Comparison of ENCODE assay signal across 17 mouse cellular contexts in genomic region chr4:100372806-100373205, GRCm38 (mm10).
DNase-seq lines count a peak whose midpoint lies in the region; ATAC-seq and TF ChIP-seq lines count a peak whose summit lies in the region.
"Had no signal": no experiment of that assay in that cellular context is flagged by ENCODE, and none has a peak within 500 bp of the region (broad histone marks: within the 10 kb centered on the region; RNA-seq: fewer than 3 reads in every experiment).

No protein-coding gene starts in this region.

- H3K27ac ChIP-seq in gastrocnemius, adult 2 months: no peak overlapping the region
- H3K27ac ChIP-seq: embryonic facial prominence, embryonic 15.5 days; heart, embryonic 13.5 days; intestine, embryonic 15.5 days; left cerebral cortex, adult 2 months had no signal

- TF ChIP-seq CTCF in gastrocnemius, adult 2 months (IDR thresholded peaks at IDR 0.05): no peak

- intact Hi-C loops in left cerebral cortex, postnatal 4 days (cut with DNase I): no loop called here
- intact Hi-C loops in gastrocnemius, adult 2 months (cut with DNase I): no loop called here

- ATAC-seq in cerebellum, adult (ENCODE audit: insufficient number of reproducible peaks, low FRiP score, low TSS enrichment): peak; percentile 72
- ATAC-seq: intestine, embryonic 15.5 days; liver, postnatal 0 days had no signal

- H3K4me3 ChIP-seq in gastrocnemius, adult 2 months: no peak overlapping the region
- H3K4me3 ChIP-seq: embryonic facial prominence, embryonic 15.5 days; heart, embryonic 13.5 days; intestine, embryonic 15.5 days; left cerebral cortex, adult 2 months had no signal

- no peak for DNase-seq in cerebellum, postnatal 4 days (ENCODE audit: low spot score in 2 of 2)
- DNase-seq in left cerebral cortex, postnatal 4 days: peak; percentile 40
- DNase-seq in left cerebral cortex, adult 8-10 months (ENCODE audit: low spot score in 2 of 2): no peak
- DNase-seq in brain, embryonic 18.5 days (ENCODE audit: low read depth, low spot score): peak; percentile 28
- DNase-seq in cerebellum, postnatal 14 days: peak; percentile 40 to 64
- no peak for DNase-seq in adrenal gland, adult 8-10 months
- DNase-seq in gastrocnemius, adult 2 months: no peak
- DNase-seq: adrenal gland, postnatal 25 days; heart, postnatal 4 days; liver, postnatal 0 days; right cerebral cortex, postnatal 14 days; thymus, postnatal 25 days had no signal

Comparison
In these comparisons a context has a peak if more than half of its experiments do, and no peak if none do; other contexts are left out.
1. DNase-seq: peak in left cerebral cortex, postnatal 4 days (single experiment), brain, embryonic 18.5 days (single experiment) and cerebellum, postnatal 14 days (2 of 2); none in cerebellum, postnatal 4 days (0 of 2), left cerebral cortex, adult 8-10 months (0 of 2), adrenal gland, adult 8-10 months (single experiment) and gastrocnemius, adult 2 months (single experiment).